In the genomic region with DNA sequence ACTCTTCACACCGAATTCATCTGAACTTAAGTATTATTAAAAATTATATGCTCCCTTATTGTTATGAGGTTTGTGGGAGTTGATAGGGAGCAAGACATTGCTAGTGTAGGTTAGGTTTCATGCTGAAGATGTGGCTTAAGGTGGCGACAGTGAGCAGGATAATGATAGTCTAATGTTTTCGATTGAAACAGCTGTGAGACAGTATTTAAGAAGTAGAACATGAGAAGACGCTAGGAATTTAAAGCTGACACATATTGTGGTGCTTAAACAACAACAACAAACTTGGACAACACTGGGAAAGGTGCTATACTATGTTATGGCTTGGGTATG, we compare ENCODE assay signal across 8 mouse cellular contexts. TPM values are rescaled to one million over a fixed set of nuclear protein-coding genes. Genes with fewer than 3 reads are reported as not detected.
DNase-seq lines count a peak whose midpoint lies in the region; ATAC-seq and TF ChIP-seq lines count a peak whose summit lies in the region.

No protein-coding gene starts in this region.

- ATAC-seq in hindbrain, embryonic 12.5 days (ENCODE audit: low FRiP score) = no peak
- ATAC-seq in midbrain, embryonic 16.5 days = peak; percentile 18

- TF ChIP-seq POLR2A in bone marrow macrophage, adult 2 months (IDR thresholded peaks at IDR 0.05; ENCODE audit: borderline replicate concordance, low read depth, low read length) = no peak

- no peaks in the 10 kb centered on the region for H3K27me3 ChIP-seq in hindbrain, embryonic 12.5 days
- H3K27me3 ChIP-seq in midbrain, embryonic 16.5 days (ENCODE audit: control insufficient read depth, insufficient read depth, low read depth, low read length) = no peaks in the 10 kb centered on the region

- no peak; the same call in 1 of the 2 replicates for TF ChIP-seq CTCF in left cerebral cortex, adult 2 months (IDR thresholded peaks at IDR 0.05)
- no peak for TF ChIP-seq CTCF in bone marrow macrophage, adult 2 months (IDR thresholded peaks at IDR 0.05; ENCODE audit: low read depth, low read length)

- H3K4me1 ChIP-seq in bone marrow macrophage, adult 2 months (ENCODE audit: control insufficient read depth, insufficient read depth, low read length) = peaks cover 14% of the 10 kb centered on the region
- peaks cover 18% of the 10 kb centered on the region for H3K4me1 ChIP-seq in hindbrain, embryonic 12.5 days
- peaks cover 22% of the 10 kb centered on the region for H3K4me1 ChIP-seq in midbrain, embryonic 16.5 days (ENCODE audit: control insufficient read depth, insufficient read depth, low read length)

- no peak for DNase-seq in left cerebral cortex, adult 2 months (ENCODE audit: extremely low spot score in 1 of 2, low spot score in 2 of 2)
- no peak for DNase-seq in left cerebral cortex, adult 9 months (ENCODE audit: low spot score in 2 of 2)
- DNase-seq in adrenal gland, adult 18-20 months (ENCODE audit: low spot score in 2 of 2) = no peak
- no peak for DNase-seq in frontal cortex, adult 2 months (ENCODE audit: extremely low spot score in 1 of 2, low spot score in 1 of 2)
- DNase-seq in kidney, adult 11 months = no peak

- H3K36me3 ChIP-seq in hindbrain, embryonic 12.5 days = peaks cover 14% of the 10 kb centered on the region
- H3K36me3 ChIP-seq in midbrain, embryonic 16.5 days (ENCODE audit: control insufficient read depth, insufficient read depth, low read length) = peaks cover 6% of the 10 kb centered on the region; the same call in 1 of the 2 replicates

- 8% methylated on average over 4 of the region's 4 CpGs for WGBS in hindbrain, embryonic 12.5 days
- 6% methylated on average over 4 of the region's 4 CpGs for WGBS in midbrain, embryonic 16.5 days

- peak overlapping the region; percentile 93; the same call in 1 of the 2 replicates for H3K9ac ChIP-seq in hindbrain, embryonic 12.5 days
- H3K9ac ChIP-seq in midbrain, embryonic 16.5 days (ENCODE audit: low read depth, low read length) = peak overlapping the region; percentile 63

- H3K4me3 ChIP-seq in left cerebral cortex, adult 2 months = peak overlapping the region; percentile 85
- H3K4me3 ChIP-seq in bone marrow macrophage, adult 2 months (ENCODE audit: insufficient read depth, low read length) = peak overlapping the region; percentile 72
- peak overlapping the region; percentile 94 for H3K4me3 ChIP-seq in hindbrain, embryonic 12.5 days
- H3K4me3 ChIP-seq in midbrain, embryonic 16.5 days (ENCODE audit: low read depth, low read length) = peak overlapping the region; percentile 99

- no peaks in the 10 kb centered on the region for H3K9me3 ChIP-seq in hindbrain, embryonic 12.5 days (replicated peaks)
- H3K9me3 ChIP-seq in midbrain, embryonic 16.5 days (replicated peaks; ENCODE audit: control insufficient read depth, low read length, poor library complexity, severe bottlenecking) = no peaks in the 10 kb centered on the region

- peak overlapping the region; percentile 76 for H3K4me2 ChIP-seq in hindbrain, embryonic 12.5 days (replicated peaks)
- H3K4me2 ChIP-seq in midbrain, embryonic 16.5 days (ENCODE audit: low read length) = peak overlapping the region; percentile 85

- intact Hi-C loops in left cerebral cortex, adult 2 months (cut with DNase I) = loop anchor here (2.0 to 10.0 kb wide), 2 partner anchors 166 to 682 kb away; partner anchors contain the start of genes Pfn2 and Siah2

- H3K27ac ChIP-seq in left cerebral cortex, adult 2 months = peak overlapping the region; percentile 74; the same call in 1 of the 2 replicates
- no peak overlapping the region; the same call in 1 of the 2 replicates for H3K27ac ChIP-seq in bone marrow macrophage, adult 2 months (ENCODE audit: insufficient read depth, low read depth, low read length)
- H3K27ac ChIP-seq in hindbrain, embryonic 12.5 days = peak overlapping the region; percentile 95; the same call in 1 of the 2 replicates
- peak overlapping the region; percentile 94 for H3K27ac ChIP-seq in midbrain, embryonic 16.5 days (ENCODE audit: low read length)

RNA-seq across cellular contexts. Expression of gene Serp1, which starts 0.7 kb away (rescaled TPM):
- total RNA-seq in left cerebral cortex, adult 2 months (2021) = 10 to 100 TPM; 20.0 to 21.0 TPM
- 306 and 329 TPM in 2 replicates for polyA plus RNA-seq in bone marrow macrophage, adult 2 months (2012; ENCODE audit: insufficient read depth, insufficient read length, missing spikeins)
- polyA plus RNA-seq in hindbrain, embryonic 12.5 days (2016; fragmentation: Nextera tagmentation; extraction: Ambion mirVana) = 123 and 134 TPM in 2 replicates
- 48.5 and 52.4 TPM in 2 replicates for polyA plus RNA-seq in midbrain, embryonic 16.5 days (2015; fragmentation: Nextera tagmentation; extraction: Ambion mirVana)
- total RNA-seq in adrenal gland, adult 18-20 months (2021) = 100 to 1,000 TPM in 1 of 2 experiments, 10 to 100 TPM in 1; 89.9 to 124 TPM
- polyA plus RNA-seq in frontal cortex, adult 2 months (2012; rRNA removed) = 23.6 and 23.7 TPM in 2 replicates

RNA-seq across cellular contexts. Expression of gene Eif2a, which starts 0.8 kb away (rescaled TPM):
- 10 to 100 TPM; 40.5 to 43.3 TPM for total RNA-seq in left cerebral cortex, adult 2 months (2021)
- polyA plus RNA-seq in bone marrow macrophage, adult 2 months (2012; ENCODE audit: insufficient read depth, insufficient read length, missing spikeins) = 102 and 111 TPM in 2 replicates
- polyA plus RNA-seq in hindbrain, embryonic 12.5 days (2016; fragmentation: Nextera tagmentation; extraction: Ambion mirVana) = 47.2 and 55.2 TPM in 2 replicates
- 33.4 and 33.9 TPM in 2 replicates for polyA plus RNA-seq in midbrain, embryonic 16.5 days (2015; fragmentation: Nextera tagmentation; extraction: Ambion mirVana)
- 10 to 100 TPM; 42.2 to 50.8 TPM for total RNA-seq in adrenal gland, adult 18-20 months (2021)
- 37.0 and 39.0 TPM in 2 replicates for polyA plus RNA-seq in frontal cortex, adult 2 months (2012; rRNA removed)

RNA-seq across cellular contexts. Expression of gene Selenot, which starts 50.1 kb away (rescaled TPM):
- 100 to 1,000 TPM; 140 to 144 TPM for total RNA-seq in left cerebral cortex, adult 2 months (2021)
- 110 and 114 TPM in 2 replicates for polyA plus RNA-seq in bone marrow macrophage, adult 2 months (2012; ENCODE audit: insufficient read depth, insufficient read length, missing spikeins)
- 21.3 and 21.8 TPM in 2 replicates for polyA plus RNA-seq in hindbrain, embryonic 12.5 days (2016; fragmentation: Nextera tagmentation; extraction: Ambion mirVana)
- 23.0 and 24.8 TPM in 2 replicates for polyA plus RNA-seq in midbrain, embryonic 16.5 days (2015; fragmentation: Nextera tagmentation; extraction: Ambion mirVana)
- 100 to 1,000 TPM; 131 to 148 TPM for total RNA-seq in adrenal gland, adult 18-20 months (2021)
- polyA plus RNA-seq in frontal cortex, adult 2 months (2012; rRNA removed) = 107 and 115 TPM in 2 replicates
